Mouse (Mus musculus) heart, adult 2 months (tissue): ENCODE data around the gene Cyct. TPM values are rescaled to one million over a fixed set of nuclear protein-coding genes. Genes with fewer than 3 reads are reported as not detected.
A peak's percentile ranks its signal among the peaks of the same experiment; 100 is the strongest.

ENCODE experiments used
- DNase-seq, 2 experiments: peaks; one replicate each; pipeline ENCODE4 v3.0.0; 2021
- H3K27ac ChIP-seq: fragments of 200-600 bp; 2 replicates; pipeline ENCODE4 v1.8.1; 2022
- H3K27me3 ChIP-seq: fragments of 200-500 bp; 2 replicates; pipeline ENCODE4 v1.6.1; 2012; ENCODE audit warnings: mild to moderate bottlenecking, low read length, inconsistent platforms, mixed read lengths; ENCODE audit not compliant: control insufficient read depth, insufficient read depth
- H3K36me3 ChIP-seq: fragments of 200-500 bp; 2 replicates; pipeline ENCODE4 v1.6.1; 2012; ENCODE audit warnings: low read length, inconsistent platforms; ENCODE audit not compliant: control insufficient read depth, insufficient read depth
- H3K4me1 ChIP-seq: fragments of 200-500 bp; 2 replicates; pipeline ENCODE4 v1.6.1; 2011; ENCODE audit warnings: low read length; ENCODE audit not compliant: control insufficient read depth, insufficient read depth
- H3K4me3 ChIP-seq: fragments of 200-600 bp; 2 replicates; pipeline ENCODE4 v1.8.1; 2022
- H3K79me2 ChIP-seq: fragments of 200-500 bp; replicated peaks from 2 replicates; pipeline ENCODE4 v1.6.1; 2012; ENCODE audit warnings: mild to moderate bottlenecking, inconsistent platforms, low read length, moderate library complexity, mixed read lengths; ENCODE audit not compliant: control insufficient read depth, insufficient read depth
- H3K9ac ChIP-seq: fragments of 200-500 bp; 2 replicates; pipeline ENCODE4 v1.6.1; 2012; ENCODE audit warnings: low read depth, mild to moderate bottlenecking, control low read depth, inconsistent platforms, low read length, mixed read lengths
- CTCF ChIP-seq: fragments of 200-600 bp; IDR thresholded peaks from 2 replicates; pipeline ENCODE4 v1.8.1; 2022; ENCODE audit warnings: antibody characterized with exemption, mild to moderate bottlenecking, moderate library complexity
- EP300 ChIP-seq: fragments of 200-500 bp; IDR thresholded peaks from 2 replicates; pipeline ENCODE4 v1.6.1; 2011; ENCODE audit warnings: low read depth, low read length, control low read depth; ENCODE audit not compliant: insufficient read depth
- POLR2A ChIP-seq: fragments of 200-500 bp; IDR thresholded peaks from 2 replicates; pipeline ENCODE4 v1.6.1; 2011; ENCODE audit warnings: mild to moderate bottlenecking, low read depth, low read length, control low read depth; ENCODE audit not compliant: insufficient read depth
- WGBS: fragments of 180-500 bp; shearing (Covaris S2); methylation state at CpG from one replicate; pipeline ENCODE4 v1.1.7; 2018; 5-methylcytosine and 5-hydroxymethylcytosine counted together
- intact Hi-C: fragments of 180-260 bp; cut with DNase I; formaldehyde crosslinking; loops from one replicate; pipeline ENCODE4 v1.15.1; 2025
- polyA plus RNA-seq: library from polyadenylated mRNA; depleted of rRNA; stranded (reverse); fragments of >200 nt; gene quantifications from 2 replicates; pipeline ENCODE4 v1.2.3, GENCODE M21; 2012
- total RNA-seq, 2 experiments: library from RNA; stranded (reverse); gene quantifications; 2 replicates each; pipeline ENCODE4 v1.2.3; 2021

The Cyct gene
- total and polyA plus RNA-seq, 3 experiments = 0.73 TPM; not detected in 2

DNA sequence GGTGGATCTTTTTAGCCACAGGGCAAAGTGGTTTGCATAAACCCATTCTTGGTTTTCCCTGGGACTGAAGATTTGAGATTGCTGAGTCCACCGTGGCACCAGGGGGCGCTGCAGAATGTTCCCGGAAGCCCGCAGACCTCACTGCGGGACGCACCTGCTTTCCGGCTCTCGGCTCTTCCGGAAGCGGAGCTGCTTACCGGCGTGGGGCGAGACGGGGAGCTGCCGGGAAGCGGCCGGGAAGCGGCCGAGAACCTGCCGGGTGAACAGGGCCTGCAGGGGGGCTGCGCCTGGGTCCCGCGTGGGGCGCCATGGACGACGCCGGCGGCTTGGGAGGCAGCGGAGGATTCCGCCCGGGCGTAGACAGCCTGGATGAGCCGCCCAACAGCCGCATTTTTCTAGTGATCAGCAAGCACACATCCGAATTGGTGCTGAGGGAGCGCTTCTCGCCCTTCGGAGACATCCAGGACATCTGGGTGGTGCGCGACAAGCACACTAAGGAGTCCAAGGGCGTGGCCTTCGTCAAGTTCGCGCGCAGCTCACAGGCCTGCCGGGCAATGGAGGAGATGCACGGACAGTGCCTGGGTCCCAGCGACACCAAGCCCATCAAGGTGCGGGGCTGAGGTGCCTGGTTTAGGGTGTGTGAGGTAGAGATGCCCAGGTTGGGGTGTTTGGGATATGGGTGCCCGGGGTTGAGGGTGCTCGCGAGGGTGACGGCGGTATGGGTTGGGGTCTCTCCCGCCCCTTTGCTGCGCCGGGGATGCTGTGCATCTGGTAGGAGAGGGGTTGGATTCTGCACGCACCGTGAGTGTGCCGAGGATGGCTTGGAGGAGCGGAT, 9.8 kb upstream of the Cyct start, which contains the start of gene Rbm45:
TSS of gene Rbm45 (plus strand) at position 164 of the 835 bp plus-strand sequence.
- H3K27me3 ChIP-seq = no peaks in the 10 kb centered on the region
- under 1% methylated on average over 61 of the region's 61 CpGs for WGBS
- DNase-seq = peak; percentile 88 to 91
- peak within 1 kb of the TSS; percentile 88 for H3K9ac ChIP-seq
- peaks cover 13% of the 10 kb centered on the region for H3K36me3 ChIP-seq
- TF ChIP-seq POLR2A = 0 out of 2 replicates have a peak, but pooled peaks have one; percentile 31
- TF ChIP-seq EP300 = no peak
- TF ChIP-seq CTCF = no peak; the same call in 1 of the 2 replicates
- H3K4me1 ChIP-seq = no peaks in the 10 kb centered on the region; the same call in 1 of the 2 replicates
- H3K4me3 ChIP-seq = peak within 1 kb of the TSS; percentile 96
- peaks cover 6% of the 10 kb centered on the region; the same call in 1 of the 2 replicates for H3K79me2 ChIP-seq
- peak within 1 kb of the TSS; percentile 67 for H3K27ac ChIP-seq
- intact Hi-C loops = loop anchor here (1.0 to 2.0 kb wide), 2 partner anchors 37 to 248 kb away; partner anchors contain the start of gene Osbpl6

DNA sequence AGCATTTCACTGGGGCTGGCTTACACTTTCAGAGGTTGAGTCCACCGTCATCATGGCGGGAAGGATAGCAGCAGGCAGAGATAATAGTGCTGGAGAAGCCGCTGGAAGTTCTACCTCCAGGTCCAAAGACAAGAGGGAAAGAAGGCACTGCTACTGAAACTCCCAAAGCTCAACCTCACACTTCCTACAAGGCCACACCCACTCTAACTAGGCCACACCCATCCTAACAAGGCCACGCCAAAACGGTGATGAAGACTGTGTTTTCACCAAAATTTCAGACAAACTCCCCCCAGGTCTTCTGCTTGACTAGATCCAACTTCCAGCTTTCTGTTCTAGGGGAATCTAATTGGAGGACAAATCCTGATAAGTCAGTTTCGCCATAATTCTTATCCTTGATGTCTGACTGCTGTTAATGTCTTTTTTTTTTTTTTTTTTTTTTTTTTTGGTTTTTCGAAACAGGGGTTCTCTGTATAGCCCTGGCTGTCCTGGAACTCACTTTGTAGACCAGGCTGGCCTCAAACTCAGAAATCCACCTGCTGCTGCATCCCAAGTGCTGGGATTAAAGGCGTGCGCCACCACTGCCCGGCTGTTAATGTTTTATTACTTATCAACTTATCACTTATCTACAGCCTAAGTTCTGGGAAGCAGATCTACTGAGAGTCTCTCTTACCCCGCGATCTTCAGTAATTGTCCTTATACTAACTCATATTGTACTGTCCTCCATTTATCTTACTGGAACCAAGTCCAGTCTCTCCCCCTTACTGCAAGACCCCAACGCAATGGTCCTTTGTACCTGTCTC, 8.8 kb upstream of the Cyct start:
- TF ChIP-seq EP300 (no peak), CTCF (no peak), POLR2A (no peak)
- no peak overlapping the region for H3K27ac ChIP-seq
- H3K79me2 ChIP-seq = peaks cover 6% of the 10 kb centered on the region; the same call in 1 of the 2 replicates
- no peak overlapping the region for H3K4me3 ChIP-seq
- WGBS = 62% methylated on average over 13 of the region's 13 CpGs
- peaks cover 11% of the 10 kb centered on the region for H3K36me3 ChIP-seq
- no peak for DNase-seq
- intact Hi-C loops = loop anchor here (1.0 to 2.0 kb wide), 2 partner anchors 38 to 249 kb away; partner anchors contain the start of gene Osbpl6
- H3K27me3 ChIP-seq = no peaks in the 10 kb centered on the region
- no peaks in the 10 kb centered on the region; the same call in 1 of the 2 replicates for H3K4me1 ChIP-seq
- no peak overlapping the region for H3K9ac ChIP-seq

DNA sequence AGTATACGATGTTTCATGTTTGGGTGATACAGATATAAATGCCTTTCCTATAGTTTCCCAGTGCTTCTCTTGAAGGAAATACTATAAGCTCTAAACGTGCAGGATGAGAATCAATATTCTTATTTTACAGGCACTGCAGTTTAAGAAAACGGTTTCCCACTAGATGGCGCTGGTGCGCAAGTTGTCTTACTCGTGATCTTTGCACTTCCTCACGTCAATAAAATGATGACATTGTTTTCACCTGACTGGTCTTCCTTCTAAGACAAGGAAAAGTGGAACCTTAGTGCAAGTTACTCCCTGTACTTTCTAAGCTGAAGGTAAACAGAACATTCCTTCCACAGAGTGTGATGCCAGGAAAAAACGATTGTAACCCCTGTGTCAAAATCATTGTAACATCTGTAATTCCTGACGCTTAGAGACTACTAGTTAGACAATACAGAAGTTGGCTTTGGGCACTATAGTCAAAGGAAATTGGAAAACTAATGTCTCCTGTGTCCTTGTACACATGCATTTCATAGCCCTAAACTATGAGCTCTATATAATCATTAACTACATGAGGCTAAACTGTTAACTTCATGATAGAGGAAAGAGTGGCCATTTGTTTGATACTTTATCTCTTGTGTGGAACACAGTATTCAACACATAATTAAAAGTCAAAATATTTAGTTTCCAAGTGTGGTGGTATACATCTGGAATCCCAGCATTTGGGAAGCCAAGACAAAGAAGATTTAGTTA, 7.1 kb upstream of the Cyct start:
- Histone ChIP-seq H3K27ac (no peak overlapping the region), H3K27me3 (no peaks in the 10 kb centered on the region), H3K9ac (no peak overlapping the region), H3K79me2 (peaks cover 6% of the 10 kb centered on the region; the same call in 1 of the 2 replicates), H3K4me1 (no peaks in the 10 kb centered on the region; the same call in 1 of the 2 replicates), H3K36me3 (peaks cover 8% of the 10 kb centered on the region), H3K4me3 (no peak overlapping the region)
- intact Hi-C loops = no loop called here
- TF ChIP-seq CTCF = peak; percentile 90
- TF ChIP-seq EP300 = no peak
- no peak for TF ChIP-seq POLR2A
- 13% methylated on average over 9 of the region's 9 CpGs for WGBS
- peak; percentile 61 to 81 for DNase-seq

DNA sequence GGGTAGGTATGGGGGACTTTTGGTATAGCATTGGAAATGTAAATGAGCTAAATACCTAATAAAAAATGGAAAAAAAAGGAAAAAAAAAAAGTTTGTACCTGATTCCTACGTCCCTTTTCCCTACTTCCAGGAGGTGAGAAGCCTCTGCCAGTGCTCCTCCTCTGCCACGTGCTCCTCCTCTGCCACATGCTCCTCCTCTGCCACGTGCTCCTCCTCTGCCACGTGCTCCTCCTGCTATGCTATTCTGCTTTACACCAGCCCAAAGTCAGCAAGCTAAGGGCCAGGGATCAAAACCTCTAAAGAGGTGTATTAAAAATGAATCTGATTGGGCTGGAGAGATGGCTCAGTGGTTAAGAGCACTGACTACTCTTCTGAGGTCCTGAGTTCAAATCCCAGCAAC, 5.6 kb upstream of the Cyct start:
- intact Hi-C loops = no loop called here
- no peak overlapping the region for H3K4me3 ChIP-seq
- no peak for DNase-seq
- no peaks in the 10 kb centered on the region for H3K27me3 ChIP-seq
- no peaks in the 10 kb centered on the region for H3K4me1 ChIP-seq
- no peaks in the 10 kb centered on the region for H3K36me3 ChIP-seq
- H3K9ac ChIP-seq = no peak overlapping the region
- WGBS = 61% methylated on average over 4 of the region's 4 CpGs
- H3K79me2 ChIP-seq = peaks cover 4% of the 10 kb centered on the region; the same call in 1 of the 2 replicates
- H3K27ac ChIP-seq = no peak overlapping the region
- no peak for TF ChIP-seq POLR2A
- no peak for TF ChIP-seq EP300
- no peak for TF ChIP-seq CTCF

DNA sequence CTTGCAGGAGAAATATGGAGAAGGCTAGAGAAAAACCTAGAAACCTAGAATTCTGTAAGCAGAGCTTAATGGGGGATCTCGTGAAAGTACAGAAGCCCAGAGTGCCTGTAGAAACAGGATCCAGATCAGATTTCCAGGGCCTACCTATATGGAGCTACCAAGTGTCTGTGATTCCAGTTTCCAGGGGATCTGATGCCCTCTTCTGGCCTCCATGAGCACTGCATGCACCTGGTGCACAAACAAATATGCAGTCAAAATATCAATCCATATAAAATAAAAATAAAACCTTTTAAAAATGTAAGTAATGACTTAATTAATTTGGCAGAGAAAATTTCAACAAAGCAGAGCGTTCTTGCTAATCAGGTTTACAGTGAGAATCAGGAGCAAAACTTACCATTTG, 1.9 kb upstream of the Cyct start:
- Histone ChIP-seq H3K27ac (no peak overlapping the region), H3K27me3 (no peaks in the 10 kb centered on the region), H3K4me3 (no peak overlapping the region), H3K9ac (no peak overlapping the region), H3K79me2 (no peaks in the 10 kb centered on the region), H3K4me1 (no peaks in the 10 kb centered on the region), H3K36me3 (no peaks in the 10 kb centered on the region)
- intact Hi-C loops = loop anchor here (5.0 kb wide), 1 partner anchor 235 kb away; no protein-coding TSS in a partner anchor
- WGBS = 55% methylated on average over 2 of the region's 2 CpGs
- DNase-seq = no peak
- TF ChIP-seq CTCF (peak; percentile 68), EP300 (no peak), POLR2A (no peak)
